ENCODE assay signal across 10 mouse cellular contexts in genomic region chr2:130166311-130167214, GRCm38 (mm10). TPM values are rescaled to one million over a fixed set of nuclear protein-coding genes. Genes with fewer than 3 reads are reported as not detected.
DNase-seq lines count a peak whose midpoint lies in the region; ATAC-seq and TF ChIP-seq lines count a peak whose summit lies in the region.
"Had no signal": no experiment of that assay in that cellular context is flagged by ENCODE, and none has a peak within 500 bp of the region (broad histone marks: within the 10 kb centered on the region; RNA-seq: fewer than 3 reads in every experiment).

No protein-coding gene starts in this region.

- 56% methylated on average over 9 of the region's 9 CpGs for WGBS in hindbrain, embryonic 14.5 days
- WGBS in midbrain, postnatal 0 days, result 58% methylated on average over 9 of the region's 9 CpGs

- peak; percentile 87 for TF ChIP-seq CTCF in midbrain, postnatal 0 days (IDR thresholded peaks at IDR 0.05)

- no peaks in the 10 kb centered on the region for H3K9me3 ChIP-seq in hindbrain, embryonic 14.5 days (ENCODE audit: control insufficient read depth, low read length)
- no peaks in the 10 kb centered on the region for H3K9me3 ChIP-seq in midbrain, postnatal 0 days (ENCODE audit: low read length)

- no peak overlapping the region for H3K9ac ChIP-seq in hindbrain, embryonic 14.5 days
- H3K9ac ChIP-seq in midbrain, postnatal 0 days (replicated peaks; ENCODE audit: low read length, poor library complexity, severe bottlenecking), result no peak overlapping the region

- peak; percentile 84 for ATAC-seq in hindbrain, embryonic 14.5 days (ENCODE audit: low FRiP score)
- peak; percentile 82 for ATAC-seq in midbrain, postnatal 0 days (ENCODE audit: low FRiP score)

- H3K36me3 ChIP-seq in hindbrain, embryonic 14.5 days (replicated peaks; ENCODE audit: control insufficient read depth, insufficient read depth), result peaks cover 45% of the 10 kb centered on the region
- H3K36me3 ChIP-seq in midbrain, postnatal 0 days (ENCODE audit: insufficient read depth, low read length), result peaks cover 10% of the 10 kb centered on the region

- DNase-seq in 416B (ENCODE audit: low read depth), result peak; percentile 64
- peak; percentile 65 for DNase-seq in ES-CJ7 (ENCODE audit: low read depth, low spot score)
- peak; percentile 47 to 71 for DNase-seq in cerebellum, postnatal 4 days (ENCODE audit: low spot score in 2 of 2)
- peak; percentile 83 for DNase-seq in hindbrain, embryonic 14.5 days (ENCODE audit: low spot score)
- DNase-seq in layer of hippocampus, postnatal 36 days, result peak; percentile 41 to 64
- peak; percentile 92 for DNase-seq in midbrain, postnatal 0 days (ENCODE audit: low spot score)
- DNase-seq in urinary bladder, adult 2 months (ENCODE audit: low spot score), result no peak
- no peak for DNase-seq in spleen, postnatal 14 days (ENCODE audit: low spot score in 2 of 2)

- H3K4me2 ChIP-seq in hindbrain, embryonic 14.5 days (replicated peaks), result no peak overlapping the region
- H3K4me2 ChIP-seq in midbrain, postnatal 0 days (ENCODE audit: low read depth, low read length, poor library complexity, severe bottlenecking), result no peak overlapping the region

- H3K4me1 ChIP-seq in hindbrain, embryonic 14.5 days (replicated peaks; ENCODE audit: control insufficient read depth, insufficient read depth, low read length), result no peaks in the 10 kb centered on the region; the same call in 1 of the 2 replicates
- H3K4me1 ChIP-seq in midbrain, postnatal 0 days (ENCODE audit: insufficient read depth, low read length), result no peaks in the 10 kb centered on the region

- no peak overlapping the region for H3K4me3 ChIP-seq in hindbrain, embryonic 14.5 days (replicated peaks; ENCODE audit: low read length)
- H3K4me3 ChIP-seq in midbrain, postnatal 0 days (ENCODE audit: low read depth, low read length), result no peak overlapping the region
- H3K4me3 ChIP-seq: erythroblast, embryonic 14.5 days had no signal

- H3K27ac ChIP-seq in hindbrain, embryonic 14.5 days, result peak overlapping the region; percentile 40; the same call in 1 of the 2 replicates
- no peak overlapping the region for H3K27ac ChIP-seq in midbrain, postnatal 0 days (ENCODE audit: low read depth, low read length)

- H3K27me3 ChIP-seq in hindbrain, embryonic 14.5 days (ENCODE audit: control insufficient read depth, insufficient read depth, low read length), result no peaks in the 10 kb centered on the region
- H3K27me3 ChIP-seq in midbrain, postnatal 0 days (ENCODE audit: insufficient read depth, low read length), result no peaks in the 10 kb centered on the region

RNA-seq across cellular contexts. Expression of gene Snrpb, which starts 12.6 kb away (rescaled TPM):
- polyA plus RNA-seq in hindbrain, embryonic 14.5 days (2014; fragmentation: Nextera tagmentation; extraction: Ambion mirVana), result 296 and 309 TPM in 2 replicates
- 100 to 1,000 TPM; 118 to 119 TPM for total RNA-seq in layer of hippocampus, postnatal 36 days (2021)
- total RNA-seq in midbrain, postnatal 0 days (2014; rRNA removed), result 227 and 250 TPM in 2 replicates
- 269 and 274 TPM in 2 replicates for polyA plus RNA-seq in midbrain, postnatal 0 days (2015; fragmentation: Nextera tagmentation; extraction: Ambion mirVana)
- 193 and 258 TPM in 2 replicates for polyA plus RNA-seq in urinary bladder, adult 2 months (2012; rRNA removed)

RNA-seq across cellular contexts. Expression of gene Tmc2, which starts 28.4 kb away (rescaled TPM):
- not detected in 2 replicates for polyA plus RNA-seq in hindbrain, embryonic 14.5 days (2014; fragmentation: Nextera tagmentation; extraction: Ambion mirVana)
- not detected for total RNA-seq in layer of hippocampus, postnatal 36 days (2021)
- total RNA-seq in midbrain, postnatal 0 days (2014; rRNA removed), result not detected in 2 replicates
- polyA plus RNA-seq in midbrain, postnatal 0 days (2015; fragmentation: Nextera tagmentation; extraction: Ambion mirVana), result not detected in 2 replicates
- polyA plus RNA-seq in urinary bladder, adult 2 months (2012; rRNA removed), result not detected in 2 replicates
- total RNA-seq: neutrophil, adult 5-6 weeks had no signal
- polyA plus RNA-seq: erythroblast, embryonic 14.5 days had no signal

RNA-seq across cellular contexts. Expression of gene Tgm6, which starts 54.3 kb away (rescaled TPM):
- polyA plus RNA-seq in hindbrain, embryonic 14.5 days (2014; fragmentation: Nextera tagmentation; extraction: Ambion mirVana), result 0.07 TPM in 2 replicates
- total RNA-seq in layer of hippocampus, postnatal 36 days (2021), result under 1 TPM; 0.15 to 0.32 TPM
- total RNA-seq in midbrain, postnatal 0 days (2014; rRNA removed), result 0.27 and 0.28 TPM in 2 replicates
- polyA plus RNA-seq in midbrain, postnatal 0 days (2015; fragmentation: Nextera tagmentation; extraction: Ambion mirVana), result 0.31 and 0.36 TPM in 2 replicates
- 0.22 TPM in 2 replicates for polyA plus RNA-seq in urinary bladder, adult 2 months (2012; rRNA removed)
- total RNA-seq: neutrophil, adult 5-6 weeks had no signal
- polyA plus RNA-seq: erythroblast, embryonic 14.5 days had no signal

Comparison
In these comparisons a context has a peak if more than half of its experiments do, and no peak if none do; other contexts are left out.
1. DNase-seq: peak in 416B (single experiment), ES-CJ7 (single experiment), cerebellum, postnatal 4 days (2 of 2), hindbrain, embryonic 14.5 days (single experiment), layer of hippocampus, postnatal 36 days (2 of 2) and midbrain, postnatal 0 days (single experiment); none in urinary bladder, adult 2 months (single experiment) and spleen, postnatal 14 days (0 of 2).